Mouse (Mus musculus) MEL (cell line): ENCODE measurements around the gene Ccdc170.

Experiments used
- CHD2 ChIP-seq: IDR thresholded peaks from 2 replicates; pipeline ENCODE4 v1.6.1; 2011; ENCODE audit warnings: low read length, improper control_type of control experiment
- CTCF ChIP-seq, 3 experiments: IDR thresholded peaks in 2 of 3; conservative IDR thresholded peaks in 1 of 3; 2 replicates each; pipeline ENCODE4 v1.5.1; 2011 to 2012; ENCODE audit warnings: low read length in 3 of 3, low read depth in 2 of 3, mild to moderate bottlenecking in 2 of 3, improper control_type of control experiment in 1 of 3, inconsistent platforms in 1 of 3, mixed read lengths in 1 of 3, moderate library complexity in 1 of 3; ENCODE audit not compliant: control insufficient read depth in 1 of 3, insufficient read depth in 1 of 3, poor library complexity in 1 of 3, severe bottlenecking in 1 of 3
- EP300 ChIP-seq, 2 experiments: IDR thresholded peaks; 2 replicates each; pipeline ENCODE4 v1.6.1; 2011; ENCODE audit warnings: improper control_type of control experiment in 2 of 2, low read length in 2 of 2, low read depth in 1 of 2, mild to moderate bottlenecking in 1 of 2
- GATA1 ChIP-seq: IDR thresholded peaks from 2 replicates; pipeline ENCODE4 v1.6.1; 2011; ENCODE audit warnings: low read depth, low read length, improper control_type of control experiment
- MAFK ChIP-seq: IDR thresholded peaks from 2 replicates; pipeline ENCODE4 v1.6.1; 2011; ENCODE audit warnings: low read depth, mild to moderate bottlenecking, low read length, improper control_type of control experiment, borderline replicate concordance
- MAZ ChIP-seq: IDR thresholded peaks from 2 replicates; pipeline ENCODE4 v1.6.1; 2012; ENCODE audit warnings: low read depth, mild to moderate bottlenecking, inconsistent platforms, low read length, improper control_type of control experiment
- NRF1 ChIP-seq: IDR thresholded peaks from 2 replicates; pipeline ENCODE4 v1.6.1; 2014; ENCODE audit warnings: low read depth, mild to moderate bottlenecking, inconsistent platforms, low read length, improper control_type of control experiment, moderate library complexity; ENCODE audit not compliant: poor library complexity, insufficient read depth, severe bottlenecking
- POLR2A ChIP-seq, 2 experiments: IDR thresholded peaks; 2 replicates each; pipeline ENCODE4 v1.6.1; 2011 to 2012; ENCODE audit warnings: low read length in 2 of 2, mild to moderate bottlenecking in 2 of 2, control low read depth in 1 of 2, improper control_type of control experiment in 1 of 2, low read depth in 1 of 2, moderate library complexity in 1 of 2; ENCODE audit not compliant: control insufficient read depth in 1 of 2, insufficient read depth in 1 of 2, poor library complexity in 1 of 2
- TAL1 ChIP-seq: IDR thresholded peaks from 2 replicates; pipeline ENCODE4 v1.6.1; 2012; ENCODE audit warnings: mild to moderate bottlenecking, inconsistent platforms, low read length, moderate library complexity, mixed read lengths
- USF1 ChIP-seq: IDR thresholded peaks from 2 replicates; pipeline ENCODE4 v1.6.1; 2014; ENCODE audit warnings: low read depth, mild to moderate bottlenecking, inconsistent platforms, low read length, improper control_type of control experiment, moderate library complexity
- ZC3H11A ChIP-seq: IDR thresholded peaks from 2 replicates; pipeline ENCODE4 v1.6.1; 2012; ENCODE audit warnings: low read depth, mild to moderate bottlenecking, inconsistent platforms, low read length, improper control_type of control experiment

- TF ChIP-seq MAZ = no peak
- TF ChIP-seq EP300 (IDR thresholded peaks at IDR 0.05; ENCODE audit: low read depth in 1 of 2, low read length in 2 of 2) = no peak
- no peak for TF ChIP-seq CHD2
- TF ChIP-seq GATA1 = no peak
- TF ChIP-seq ZC3H11A = no peak
- no peak for TF ChIP-seq MAFK
- no peak for TF ChIP-seq CTCF (IDR thresholded peaks at IDR 0.05 in 2 of 3, conservative IDR thresholded peaks at IDR 0.05 in 1 of 3; ENCODE audit: control insufficient read depth in 1 of 3, insufficient read depth in 1 of 3, low read depth in 2 of 3, low read length in 3 of 3, poor library complexity in 1 of 3, severe bottlenecking in 1 of 3)
- no peak for TF ChIP-seq NRF1
- TF ChIP-seq POLR2A (IDR thresholded peaks at IDR 0.05; ENCODE audit: control insufficient read depth in 1 of 2, insufficient read depth in 1 of 2, low read depth in 1 of 2, low read length in 2 of 2, poor library complexity in 1 of 2) = no peak
- TF ChIP-seq TAL1 = no peak
- no peak for TF ChIP-seq USF1
Observed at GRCm38 (mm10) chr10:4492045-4492444, 9.7 kb downstream of the Ccdc170 start.
